Mouse (Mus musculus): ENCODE results near the gene Gm44502.

DNA sequence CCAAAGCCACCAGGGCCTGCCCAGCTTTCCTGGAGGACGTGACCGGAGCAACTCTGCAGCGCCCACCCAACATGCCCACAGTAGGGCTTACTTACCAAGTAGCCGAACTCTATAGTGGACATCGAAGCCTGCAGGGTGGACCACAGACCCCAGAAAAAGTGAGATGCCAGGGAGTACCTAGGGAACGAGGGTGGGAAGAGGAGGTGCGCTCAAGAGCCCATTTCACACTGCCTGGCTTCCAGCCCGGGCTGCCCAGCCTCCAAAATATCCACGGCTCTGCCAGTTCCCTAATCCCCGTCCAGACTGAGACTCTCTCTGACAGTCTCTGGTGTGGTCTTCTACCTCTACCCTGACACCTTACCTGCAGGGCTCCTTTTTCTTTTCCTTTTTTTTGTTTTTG is 2.8 kb downstream of the Gm44502 start:
- no peak for TF ChIP-seq POLR2A (IDR thresholded peaks at IDR 0.05; ENCODE audit: insufficient read depth, low read depth, low read length)
- no peak for TF ChIP-seq CTCF (IDR thresholded peaks at IDR 0.05)
